Comparison of ENCODE assay signal across 8 mouse cellular contexts in the genomic region with DNA sequence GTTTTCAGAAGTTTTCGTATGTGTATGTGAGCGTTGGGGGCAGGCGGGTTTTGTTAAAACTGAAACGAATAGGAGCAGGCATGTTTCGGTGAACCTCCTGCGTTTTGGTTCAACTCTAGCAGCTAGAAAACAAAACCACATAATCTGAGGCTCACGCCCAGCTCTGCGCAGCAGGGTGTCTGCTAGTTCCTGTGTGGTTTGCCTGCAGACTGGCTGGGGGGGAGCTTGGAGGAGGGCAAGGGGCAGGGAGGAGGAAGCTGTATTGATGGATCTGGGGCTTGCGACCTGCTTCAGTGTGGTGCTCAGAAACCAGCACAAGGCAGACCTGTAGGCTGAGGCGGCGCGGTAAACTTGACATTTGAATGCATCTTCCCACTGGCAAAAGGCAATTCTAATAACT. TPM values are rescaled to one million over a fixed set of nuclear protein-coding genes. Genes with fewer than 3 reads are reported as not detected.
DNase-seq lines count a peak whose midpoint lies in the region; ATAC-seq lines count a peak whose summit lies in the region.
"Had no signal": no experiment of that assay in that cellular context is flagged by ENCODE, and none has a peak within 500 bp of the region (broad histone marks: within the 10 kb centered on the region; RNA-seq: fewer than 3 reads in every experiment).

TSS of gene Grap2 (plus strand) at position 304 of the 400 bp plus-strand sequence.

- peak; percentile 62 for DNase-seq in ES-CJ7 (ENCODE audit: low read depth, low spot score)
- DNase-seq in lung, postnatal 14 days = peak; percentile 13
- DNase-seq in spleen, postnatal 4 days (ENCODE audit: low spot score in 2 of 2) = peak; percentile 55 to 76
- DNase-seq in left cerebral cortex, postnatal 25 days (ENCODE audit: low spot score in 2 of 2) = no peak
- DNase-seq in kidney, postnatal 36 days = no peak
- DNase-seq in frontal cortex, postnatal 36 days (ENCODE audit: low spot score in 2 of 2) = no peak
- DNase-seq: kidney, postnatal 14 days had no signal

- intact Hi-C loops in left cerebral cortex, postnatal 25 days (cut with DNase I) = no loop called here

- no peak for ATAC-seq in erythroid progenitor cell, adult 5-6 weeks (replicated peaks; ENCODE audit: low FRiP score, poor library complexity, severe bottlenecking)

RNA-seq across cellular contexts. Expression of gene Grap2, which starts in this region (rescaled TPM):
- 32.7 and 50.8 TPM in 2 replicates for total RNA-seq in erythroid progenitor cell, adult 5-6 weeks (2015; ENCODE audit: low replicate concordance)
- 28.5 and 35.9 TPM in 2 replicates for total RNA-seq in erythroid progenitor cell, adult 5-6 weeks (2017; ENCODE audit: low replicate concordance)
- total RNA-seq in left cerebral cortex, postnatal 25 days (2021) = 1 to 10 TPM in 1 of 2 experiments, under 1 TPM in 1; 0.64 to 1.3 TPM

Comparison
In these comparisons a context has a peak if more than half of its experiments do, and no peak if none do; other contexts are left out.
1. RNA of gene Grap2 (total RNA-seq): 28.5 to 50.8 TPM in erythroid progenitor cell, adult 5-6 weeks; 0.64 to 1.3 TPM in left cerebral cortex, postnatal 25 days; every median in the first group is over 10 times any median in the second.
2. DNase-seq: peak in ES-CJ7 (single experiment), lung, postnatal 14 days (single experiment) and spleen, postnatal 4 days (2 of 2); none in left cerebral cortex, postnatal 25 days (0 of 2), kidney, postnatal 36 days (0 of 2) and frontal cortex, postnatal 36 days (0 of 2).